ENCODE assay signal across 8 mouse cellular contexts in the genomic region with DNA sequence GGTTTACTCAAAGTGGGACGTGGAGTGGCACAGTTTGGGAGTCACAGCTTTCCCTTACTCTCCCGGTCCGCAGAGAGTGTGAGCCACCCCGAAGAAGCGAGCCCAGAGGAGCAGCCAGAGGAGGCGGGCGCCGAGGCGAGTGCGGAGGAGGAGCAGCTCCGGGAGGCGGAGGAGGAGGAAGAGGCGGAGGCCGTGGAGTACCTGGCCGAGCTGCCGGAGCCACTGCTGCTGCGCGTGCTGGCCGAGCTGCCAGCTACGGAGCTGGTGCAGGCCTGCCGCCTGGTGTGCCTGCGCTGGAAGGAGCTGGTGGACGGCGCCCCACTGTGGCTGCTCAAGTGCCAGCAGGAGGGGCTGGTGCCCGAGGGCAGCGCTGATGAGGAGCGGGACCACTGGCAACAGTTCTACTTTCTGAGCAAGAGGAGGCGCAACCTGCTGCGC. TPM values are rescaled to one million over a fixed set of nuclear protein-coding genes. Genes with fewer than 3 reads are reported as not detected.
A peak's percentile ranks its signal among the peaks of the same experiment; 100 is the strongest.
DNase-seq lines count a peak whose midpoint lies in the region; ATAC-seq lines count a peak whose summit lies in the region.

No protein-coding gene starts in this region.

- no peaks in the 10 kb centered on the region for H3K9me3 ChIP-seq in forebrain, embryonic 11.5 days (ENCODE audit: control insufficient read depth, low read length)
- no peaks in the 10 kb centered on the region for H3K9me3 ChIP-seq in heart, embryonic 15.5 days (replicated peaks)
- no peaks in the 10 kb centered on the region for H3K9me3 ChIP-seq in liver, embryonic 13.5 days (replicated peaks)
- H3K9me3 ChIP-seq in stomach, embryonic 15.5 days: no peaks in the 10 kb centered on the region

- no peak overlapping the region for H3K27ac ChIP-seq in forebrain, embryonic 11.5 days (ENCODE audit: low read depth, low read length)
- H3K27ac ChIP-seq in heart, embryonic 15.5 days: no peak overlapping the region
- H3K27ac ChIP-seq in liver, embryonic 13.5 days: no peak overlapping the region
- H3K27ac ChIP-seq in stomach, embryonic 15.5 days: no peak overlapping the region

- peaks cover 57% of the 10 kb centered on the region for H3K27me3 ChIP-seq in forebrain, embryonic 11.5 days (ENCODE audit: control insufficient read depth, insufficient read depth, low read length)
- H3K27me3 ChIP-seq in heart, embryonic 15.5 days: peaks cover 88% of the 10 kb centered on the region
- peaks cover 91% of the 10 kb centered on the region for H3K27me3 ChIP-seq in liver, embryonic 13.5 days
- peaks cover 67% of the 10 kb centered on the region for H3K27me3 ChIP-seq in stomach, embryonic 15.5 days (replicated peaks)

- H3K4me1 ChIP-seq in forebrain, embryonic 11.5 days (replicated peaks; ENCODE audit: control insufficient read depth, insufficient read depth, low read length): peaks cover 10% of the 10 kb centered on the region
- peaks cover 38% of the 10 kb centered on the region for H3K4me1 ChIP-seq in heart, embryonic 15.5 days (replicated peaks)
- peaks cover 32% of the 10 kb centered on the region for H3K4me1 ChIP-seq in liver, embryonic 13.5 days (replicated peaks)
- peaks cover 29% of the 10 kb centered on the region for H3K4me1 ChIP-seq in stomach, embryonic 15.5 days

- H3K36me3 ChIP-seq in forebrain, embryonic 11.5 days (ENCODE audit: control insufficient read depth, insufficient read depth, low read length): no peaks in the 10 kb centered on the region
- no peaks in the 10 kb centered on the region for H3K36me3 ChIP-seq in heart, embryonic 15.5 days
- no peaks in the 10 kb centered on the region for H3K36me3 ChIP-seq in liver, embryonic 13.5 days
- no peaks in the 10 kb centered on the region for H3K36me3 ChIP-seq in stomach, embryonic 15.5 days

- H3K4me2 ChIP-seq in forebrain, embryonic 11.5 days (ENCODE audit: low read depth, low read length, severe bottlenecking): peak overlapping the region; percentile 46
- H3K4me2 ChIP-seq in heart, embryonic 15.5 days: peak overlapping the region; percentile 72
- H3K4me2 ChIP-seq in liver, embryonic 13.5 days: peak overlapping the region; percentile 40
- peak overlapping the region; percentile 60 for H3K4me2 ChIP-seq in stomach, embryonic 15.5 days

- ATAC-seq in forebrain, embryonic 11.5 days (replicated peaks; ENCODE audit: low FRiP score): 0 out of 2 replicates have a peak, but pooled peaks have one; percentile 8
- peak; percentile 19 for ATAC-seq in heart, embryonic 15.5 days (replicated peaks; ENCODE audit: insufficient number of reproducible peaks, insufficient read depth, low FRiP score, low read depth)
- ATAC-seq in liver, embryonic 13.5 days (ENCODE audit: low read depth): 0 out of 2 replicates have a peak, but pooled peaks have one; percentile 5
- ATAC-seq in stomach, embryonic 15.5 days (ENCODE audit: insufficient read depth, low FRiP score, low read depth): peak; percentile 53

- peak overlapping the region; percentile 17 for H3K4me3 ChIP-seq in forebrain, embryonic 11.5 days (ENCODE audit: low read depth, low read length)
- peak overlapping the region; percentile 45 for H3K4me3 ChIP-seq in heart, embryonic 15.5 days
- H3K4me3 ChIP-seq in liver, embryonic 13.5 days (replicated peaks): peak overlapping the region; percentile 23; the same call in 1 of the 2 replicates
- H3K4me3 ChIP-seq in stomach, embryonic 15.5 days (replicated peaks): peak overlapping the region; percentile 28

- DNase-seq in A20 (ENCODE audit: low read depth, low spot score): peak; percentile 87
- peak; percentile 87 to 91 for DNase-seq in adrenal gland, postnatal 36 days
- peak; percentile 87 for DNase-seq in forebrain, embryonic 11.5 days (ENCODE audit: low spot score)
- DNase-seq in kidney, postnatal 10 days: peak; percentile 86
- DNase-seq in liver, embryonic 13.5 days: peak; percentile 46
- DNase-seq in natural killer cell, adult 2 months (ENCODE audit: low spot score in 2 of 2): peak; percentile 71 to 79

- 0% methylated on average over 29 of the region's 29 CpGs for WGBS in forebrain, embryonic 11.5 days
- WGBS in heart, embryonic 15.5 days: under 1% methylated on average over 29 of the region's 29 CpGs
- 2% methylated on average over 29 of the region's 29 CpGs for WGBS in liver, embryonic 13.5 days (ENCODE audit: insufficient replicate concordance)
- WGBS in stomach, embryonic 15.5 days: under 1% methylated on average over 29 of the region's 29 CpGs

- H3K9ac ChIP-seq in forebrain, embryonic 11.5 days (ENCODE audit: low read length): peak overlapping the region; percentile 29; the same call in 1 of the 2 replicates
- H3K9ac ChIP-seq in heart, embryonic 15.5 days: peak overlapping the region; percentile 10; the same call in 1 of the 2 replicates
- H3K9ac ChIP-seq in liver, embryonic 13.5 days: no peak overlapping the region
- no peak overlapping the region for H3K9ac ChIP-seq in stomach, embryonic 15.5 days

RNA-seq across cellular contexts. Expression of a gene that starts 3.6 kb away (rescaled TPM):
- total RNA-seq in adrenal gland, postnatal 36 days (2021): 1 to 10 TPM; 3.9 to 5.1 TPM
- 0.87 and 0.91 TPM in 2 replicates for polyA plus RNA-seq in forebrain, embryonic 11.5 days (2014; fragmentation: Nextera tagmentation; extraction: Ambion mirVana)
- 0.59 and 1.5 TPM in 2 replicates for polyA plus RNA-seq in heart, embryonic 15.5 days (2015; fragmentation: Nextera tagmentation; extraction: Ambion mirVana)
- polyA plus RNA-seq in liver, embryonic 13.5 days (2015; fragmentation: Nextera tagmentation; extraction: Ambion mirVana): 0.22 and 0.36 TPM in 2 replicates
- polyA plus RNA-seq in stomach, embryonic 15.5 days (2015; fragmentation: Nextera tagmentation; extraction: Ambion mirVana): 0.84 and 1.0 TPM in 2 replicates

RNA-seq across cellular contexts. Expression of a gene that starts 3.7 kb away (rescaled TPM):
- 10 to 100 TPM; 10.7 to 12.9 TPM for total RNA-seq in adrenal gland, postnatal 36 days (2021)
- polyA plus RNA-seq in forebrain, embryonic 11.5 days (2014; fragmentation: Nextera tagmentation; extraction: Ambion mirVana): 44.9 and 45.0 TPM in 2 replicates
- 26.5 and 27.0 TPM in 2 replicates for polyA plus RNA-seq in heart, embryonic 15.5 days (2015; fragmentation: Nextera tagmentation; extraction: Ambion mirVana)
- 0.93 and 1.0 TPM in 2 replicates for polyA plus RNA-seq in liver, embryonic 13.5 days (2015; fragmentation: Nextera tagmentation; extraction: Ambion mirVana)
- polyA plus RNA-seq in stomach, embryonic 15.5 days (2015; fragmentation: Nextera tagmentation; extraction: Ambion mirVana): 7.5 and 8.0 TPM in 2 replicates

RNA-seq across cellular contexts. Expression of a gene that starts 12.1 kb away (rescaled TPM):
- total RNA-seq in adrenal gland, postnatal 36 days (2021): 10 to 100 TPM; 48.5 to 58.3 TPM
- polyA plus RNA-seq in forebrain, embryonic 11.5 days (2014; fragmentation: Nextera tagmentation; extraction: Ambion mirVana): 10.2 and 13.6 TPM in 2 replicates
- 18.8 and 19.7 TPM in 2 replicates for polyA plus RNA-seq in heart, embryonic 15.5 days (2015; fragmentation: Nextera tagmentation; extraction: Ambion mirVana)
- polyA plus RNA-seq in liver, embryonic 13.5 days (2015; fragmentation: Nextera tagmentation; extraction: Ambion mirVana): 16.5 and 16.9 TPM in 2 replicates
- 13.7 and 14.1 TPM in 2 replicates for polyA plus RNA-seq in stomach, embryonic 15.5 days (2015; fragmentation: Nextera tagmentation; extraction: Ambion mirVana)

RNA-seq across cellular contexts. Expression of a gene that starts 33.5 kb away (rescaled TPM):
- total RNA-seq in adrenal gland, postnatal 36 days (2021): under 1 TPM; 0.10 to 0.20 TPM
- polyA plus RNA-seq in forebrain, embryonic 11.5 days (2014; fragmentation: Nextera tagmentation; extraction: Ambion mirVana): 3.8 and 5.0 TPM in 2 replicates
- polyA plus RNA-seq in heart, embryonic 15.5 days (2015; fragmentation: Nextera tagmentation; extraction: Ambion mirVana): 0.15 TPM in 1 of 2 replicates, not detected in the other
- polyA plus RNA-seq in liver, embryonic 13.5 days (2015; fragmentation: Nextera tagmentation; extraction: Ambion mirVana): 0.09 and 0.13 TPM in 2 replicates
- polyA plus RNA-seq in stomach, embryonic 15.5 days (2015; fragmentation: Nextera tagmentation; extraction: Ambion mirVana): 0.06 and 0.14 TPM in 2 replicates

RNA-seq across cellular contexts. Expression of a gene that starts 33.8 kb away (rescaled TPM):
- 10 to 100 TPM; 23.1 to 27.1 TPM for total RNA-seq in adrenal gland, postnatal 36 days (2021)
- 68.5 and 75.0 TPM in 2 replicates for polyA plus RNA-seq in forebrain, embryonic 11.5 days (2014; fragmentation: Nextera tagmentation; extraction: Ambion mirVana)
- polyA plus RNA-seq in heart, embryonic 15.5 days (2015; fragmentation: Nextera tagmentation; extraction: Ambion mirVana): 30.9 and 35.4 TPM in 2 replicates
- 19.4 and 21.0 TPM in 2 replicates for polyA plus RNA-seq in liver, embryonic 13.5 days (2015; fragmentation: Nextera tagmentation; extraction: Ambion mirVana)
- 37.9 and 38.0 TPM in 2 replicates for polyA plus RNA-seq in stomach, embryonic 15.5 days (2015; fragmentation: Nextera tagmentation; extraction: Ambion mirVana)

Comparison
In these comparisons a context has a peak if more than half of its experiments do, and no peak if none do; other contexts are left out.
1. H3K9ac ChIP-seq: peak in forebrain, embryonic 11.5 days (single experiment) and heart, embryonic 15.5 days (single experiment); none in liver, embryonic 13.5 days (single experiment) and stomach, embryonic 15.5 days (single experiment).
2. Peak in every context shown above with its lines, with median percentiles within 50 percentile points of each other: DNase-seq, ATAC-seq, H3K4me2 ChIP-seq and H3K4me3 ChIP-seq.